Mouse (Mus musculus) forebrain, embryonic 14.5 days (tissue): ENCODE measurements around the gene Hmcn2. TPM values are rescaled to one million over a fixed set of nuclear protein-coding genes. Genes with fewer than 3 reads are reported as not detected.

Experiments used
- ATAC-seq: fragments of 200-750 bp; cut with Nextera tagmentation; 2 replicates; pipeline ENCODE4 v1.8.0; 2017; ENCODE audit warnings: mild to moderate bottlenecking, moderate library complexity
- DNase-seq: peaks from one replicate; pipeline ENCODE4 v3.0.0-alpha.2; 2015; ENCODE audit warnings: low spot score
- H3K27ac ChIP-seq: fragments of 300-500 bp; sonication (generic); 2 replicates; pipeline ENCODE4 v1.5.1; 2014; ENCODE audit warnings: low read depth, mild to moderate bottlenecking, control low read depth, low read length, moderate library complexity
- H3K27me3 ChIP-seq: fragments of 300-500 bp; sonication (generic); replicated peaks from 2 replicates; pipeline ENCODE4 v1.6.1; 2014; ENCODE audit warnings: low read length, control low read depth, mixed read lengths; ENCODE audit not compliant: control insufficient read depth, insufficient read depth
- H3K36me3 ChIP-seq: fragments of 300-500 bp; sonication (generic); 2 replicates; pipeline ENCODE4 v1.6.1; 2014; ENCODE audit warnings: low read length, control low read depth; ENCODE audit not compliant: control insufficient read depth, insufficient read depth
- H3K4me1 ChIP-seq: fragments of 300-500 bp; sonication (generic); 2 replicates; pipeline ENCODE4 v1.6.1; 2014; ENCODE audit warnings: antibody characterized with exemption, low read length, control low read depth; ENCODE audit not compliant: control insufficient read depth, insufficient read depth
- H3K4me2 ChIP-seq: fragments of 300-500 bp; sonication (generic); 2 replicates; pipeline ENCODE4 v1.6.1; 2014; ENCODE audit warnings: mild to moderate bottlenecking, control low read depth, low read length
- H3K4me3 ChIP-seq: fragments of 300-500 bp; sonication (generic); 2 replicates; pipeline ENCODE4 v1.5.1; 2014; ENCODE audit warnings: low read depth, low read length, control low read depth
- H3K9ac ChIP-seq: fragments of 300-500 bp; sonication (generic); 2 replicates; pipeline ENCODE4 v1.6.1; 2014; ENCODE audit warnings: mild to moderate bottlenecking, low read length, control low read depth, moderate library complexity
- H3K9me3 ChIP-seq: fragments of 300-500 bp; sonication (generic); replicated peaks from 2 replicates; pipeline ENCODE4 v1.6.1; 2016; ENCODE audit warnings: low read length, control low read depth, mixed read lengths; ENCODE audit not compliant: control insufficient read depth
- WGBS: fragments of 180-500 bp; shearing (Covaris S2); extraction: QIAGEN DNeasy Blood & Tissue Kit; methylation state at CpG from one replicate; pipeline ENCODE4 v1.1.7; 2014; 5-methylcytosine and 5-hydroxymethylcytosine counted together
- polyA plus RNA-seq: library from polyadenylated mRNA; unstranded; fragments of >200 nt; fragmentation: Nextera tagmentation; extraction: Ambion mirVana; gene quantifications from 2 replicates; pipeline ENCODE4 v1.2.1, GENCODE M21; 2014

Gene Hmcn2
- polyA plus RNA-seq, 1 experiment from 2014 or later: 0.17 TPM

- no peak overlapping the region for H3K4me2 ChIP-seq
- DNase-seq (peak; percentile 14), ATAC-seq (no peak)
- no peaks in the 10 kb centered on the region for H3K9me3 ChIP-seq
- H3K36me3 ChIP-seq: no peaks in the 10 kb centered on the region
- 25% methylated on average over 4 of the region's 4 CpGs for WGBS
- no peak overlapping the region for H3K27ac ChIP-seq
- H3K27me3 ChIP-seq: no peaks in the 10 kb centered on the region
- no peak overlapping the region for H3K9ac ChIP-seq
- H3K4me3 ChIP-seq: no peak overlapping the region
- H3K4me1 ChIP-seq: no peaks in the 10 kb centered on the region
Observed at GRCm38 (mm10) chr2:31382952-31383351, 68.7 kb downstream of the Hmcn2 start.

DNA sequence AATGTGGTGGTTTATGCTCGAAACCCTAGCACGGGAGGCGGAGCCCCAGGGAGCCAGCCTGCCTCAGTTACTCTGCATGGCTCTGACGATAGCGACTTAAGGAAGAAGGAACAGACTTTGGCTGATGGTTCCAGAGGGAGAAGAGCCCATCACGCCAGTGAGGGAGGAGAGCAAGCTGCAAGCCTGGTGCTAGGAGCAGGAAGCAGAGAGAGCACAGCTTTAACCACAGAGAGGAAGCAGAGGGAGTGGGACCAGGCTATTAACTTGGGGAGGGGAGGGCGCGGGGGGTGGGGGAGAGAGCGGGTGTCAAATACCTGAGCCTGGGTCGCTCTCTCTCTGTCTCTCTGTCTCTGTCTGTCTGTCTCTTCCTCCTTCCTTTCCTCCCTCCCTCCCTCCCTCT is 102.8 kb downstream of the Hmcn2 start:
- Histone ChIP-seq H3K4me3 (no peak overlapping the region), H3K9me3 (no peaks in the 10 kb centered on the region), H3K27me3 (no peaks in the 10 kb centered on the region), H3K4me1 (no peaks in the 10 kb centered on the region), H3K27ac (no peak overlapping the region), H3K4me2 (no peak overlapping the region), H3K36me3 (no peaks in the 10 kb centered on the region), H3K9ac (no peak overlapping the region)
- no peak for DNase-seq
- no peak for ATAC-seq
- 73% methylated on average over 10 of the region's 10 CpGs for WGBS

DNA sequence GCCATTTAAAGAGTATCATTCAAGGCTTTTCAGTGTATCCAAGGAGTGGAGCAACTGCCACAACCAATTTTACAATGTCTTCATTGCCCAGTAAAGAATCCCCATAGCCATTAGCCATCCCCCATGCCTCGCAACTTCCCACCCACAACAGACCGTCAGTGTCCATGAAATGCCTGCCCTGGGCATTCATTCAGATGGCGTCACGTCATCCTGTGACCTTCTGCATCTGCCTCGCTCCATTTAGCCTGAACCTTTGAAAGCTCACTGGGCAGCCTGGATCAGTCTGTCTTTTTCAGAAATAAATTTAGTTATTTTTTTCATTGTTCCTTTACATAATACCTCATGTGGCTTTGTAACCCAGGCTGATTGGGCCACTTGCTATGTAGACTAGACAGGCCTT is 103.8 kb downstream of the Hmcn2 start:
- Histone ChIP-seq H3K4me1 (no peaks in the 10 kb centered on the region), H3K9ac (no peak overlapping the region), H3K4me2 (no peak overlapping the region), H3K9me3 (no peaks in the 10 kb centered on the region), H3K36me3 (no peaks in the 10 kb centered on the region), H3K27ac (no peak overlapping the region), H3K4me3 (no peak overlapping the region), H3K27me3 (no peaks in the 10 kb centered on the region)
- DNase-seq (no peak), ATAC-seq (no peak)
- 85% methylated on average over 5 of the region's 5 CpGs for WGBS

DNA sequence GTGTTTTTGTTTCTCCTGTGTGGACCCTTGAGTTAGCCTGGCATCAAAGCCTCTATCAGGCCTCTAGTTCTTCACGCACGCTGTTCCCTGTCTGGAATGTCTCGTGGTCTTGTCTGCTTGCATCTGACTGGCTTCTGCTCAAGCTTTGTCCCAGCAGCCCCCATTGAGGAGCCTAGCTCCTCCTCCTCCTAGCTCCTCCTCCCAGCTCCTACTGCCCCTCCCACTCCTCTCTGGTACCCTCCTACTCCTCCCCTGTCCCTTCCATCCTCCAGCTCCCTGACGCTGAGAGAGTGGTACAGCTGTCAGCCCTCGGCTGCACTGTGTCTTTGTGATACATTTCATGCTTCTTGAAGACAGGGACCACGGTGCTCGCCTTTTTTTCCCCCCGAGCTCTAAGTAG is 104.4 kb downstream of the Hmcn2 start:
- Histone ChIP-seq H3K4me2 (no peak overlapping the region), H3K36me3 (no peaks in the 10 kb centered on the region), H3K9me3 (no peaks in the 10 kb centered on the region), H3K4me3 (no peak overlapping the region), H3K27me3 (no peaks in the 10 kb centered on the region), H3K9ac (no peak overlapping the region), H3K27ac (no peak overlapping the region), H3K4me1 (no peaks in the 10 kb centered on the region)
- 25% methylated on average over 8 of the region's 8 CpGs for WGBS
- ATAC-seq (peak; percentile 61), DNase-seq (peak; percentile 49)

- 78% methylated on average over 6 of the region's 6 CpGs for WGBS
- Histone ChIP-seq H3K4me2 (no peak overlapping the region), H3K4me1 (no peaks in the 10 kb centered on the region), H3K4me3 (no peak overlapping the region), H3K27ac (no peak overlapping the region), H3K36me3 (no peaks in the 10 kb centered on the region), H3K9me3 (no peaks in the 10 kb centered on the region), H3K9ac (no peak overlapping the region), H3K27me3 (no peaks in the 10 kb centered on the region)
- ATAC-seq (no peak), DNase-seq (no peak)
Observed at GRCm38 (mm10) chr2:31420914-31421313, 106.7 kb downstream of the Hmcn2 start.

- DNase-seq (no peak), ATAC-seq (no peak)
- Histone ChIP-seq H3K4me3 (no peak overlapping the region), H3K36me3 (no peaks in the 10 kb centered on the region), H3K9me3 (no peaks in the 10 kb centered on the region), H3K27me3 (no peaks in the 10 kb centered on the region), H3K4me1 (no peaks in the 10 kb centered on the region), H3K9ac (no peak overlapping the region), H3K27ac (no peak overlapping the region), H3K4me2 (no peak overlapping the region)
- 64% methylated on average over 6 of the region's 6 CpGs for WGBS
Observed at GRCm38 (mm10) chr2:31422576-31422975, 108.4 kb downstream of the Hmcn2 start.

GRCm38 (mm10) chr2:31431477-31431876 is 117.3 kb downstream of the Hmcn2 start:
- Histone ChIP-seq H3K27ac (no peak overlapping the region), H3K4me1 (no peaks in the 10 kb centered on the region), H3K36me3 (no peaks in the 10 kb centered on the region), H3K27me3 (no peaks in the 10 kb centered on the region), H3K4me2 (no peak overlapping the region), H3K9ac (no peak overlapping the region), H3K9me3 (no peaks in the 10 kb centered on the region), H3K4me3 (no peak overlapping the region)
- DNase-seq (peak; percentile 56), ATAC-seq (peak; percentile 67)
- 52% methylated on average over 5 of the region's 5 CpGs for WGBS

GRCm38 (mm10) chr2:31434746-31435145 is 120.5 kb downstream of the Hmcn2 start:
- Histone ChIP-seq H3K27ac (no peak overlapping the region), H3K4me2 (no peak overlapping the region), H3K4me1 (no peaks in the 10 kb centered on the region), H3K36me3 (no peaks in the 10 kb centered on the region), H3K4me3 (no peak overlapping the region), H3K9me3 (no peaks in the 10 kb centered on the region), H3K27me3 (no peaks in the 10 kb centered on the region), H3K9ac (no peak overlapping the region)
- ATAC-seq (no peak), DNase-seq (no peak)
- 78% methylated on average over 10 of the region's 10 CpGs for WGBS

DNA sequence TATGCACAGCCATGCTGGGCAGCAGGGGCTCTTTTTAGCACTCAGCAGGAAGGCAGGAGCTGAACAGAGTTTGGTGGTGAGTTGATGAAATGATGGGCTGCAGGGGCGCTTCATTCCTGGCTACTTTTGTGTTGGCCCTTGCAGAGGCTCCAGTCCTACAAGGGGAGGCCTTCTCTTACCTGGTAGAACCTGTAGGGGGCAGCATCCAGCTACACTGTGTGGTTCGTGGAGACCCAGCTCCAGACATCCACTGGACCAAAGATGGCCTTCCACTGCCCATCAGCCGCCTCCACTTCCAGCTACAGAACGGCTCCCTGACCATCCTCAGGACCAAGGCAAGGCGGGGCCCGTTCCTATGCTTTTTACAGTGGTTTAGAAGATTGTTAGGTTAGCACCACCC is 121.4 kb downstream of the Hmcn2 start:
- Histone ChIP-seq H3K4me3 (no peak overlapping the region), H3K4me1 (no peaks in the 10 kb centered on the region), H3K9me3 (no peaks in the 10 kb centered on the region), H3K27me3 (no peaks in the 10 kb centered on the region), H3K27ac (no peak overlapping the region), H3K36me3 (no peaks in the 10 kb centered on the region), H3K4me2 (no peak overlapping the region), H3K9ac (no peak overlapping the region)
- 31% methylated on average over 6 of the region's 6 CpGs for WGBS
- no peak for ATAC-seq
- DNase-seq: peak; percentile 51
